13 mouse cellular contexts compared by ENCODE assay signal in the genomic region with DNA sequence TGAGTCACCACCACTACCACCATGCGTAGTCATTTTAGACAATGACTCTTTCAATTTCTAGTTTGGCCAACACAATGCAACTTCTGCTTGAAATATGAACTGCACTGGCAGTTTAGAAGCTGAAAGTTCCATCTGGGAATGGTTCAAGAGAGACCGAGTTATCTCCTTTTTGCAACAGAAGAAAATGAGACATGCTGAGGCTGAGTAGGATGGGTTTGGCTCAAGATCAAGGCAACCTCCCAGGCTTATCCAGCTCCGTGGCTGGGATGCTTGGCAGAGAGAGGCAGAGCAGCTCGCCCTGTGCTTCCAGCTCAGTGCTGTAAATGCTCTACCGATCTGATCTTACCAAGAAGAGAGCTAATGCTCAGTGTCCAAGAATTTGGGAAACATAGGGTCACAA. TPM values are rescaled to one million over a fixed set of nuclear protein-coding genes. Genes with fewer than 3 reads are reported as not detected.
DNase-seq lines count a peak whose midpoint lies in the region; ATAC-seq and TF ChIP-seq lines count a peak whose summit lies in the region.
"Had no signal": no experiment of that assay in that cellular context is flagged by ENCODE, and none has a peak within 500 bp of the region (broad histone marks: within the 10 kb centered on the region; RNA-seq: fewer than 3 reads in every experiment).

No protein-coding gene starts in this region.

- TF ChIP-seq POLR2A in lung, adult 2 months (IDR thresholded peaks at IDR 0.05; ENCODE audit: borderline replicate concordance, extremely low read depth, low read depth, low read length): no peak

- no peak for TF ChIP-seq CTCF in lung, embryonic 14.5 days (IDR thresholded peaks at IDR 0.05; ENCODE audit: low read depth)
- TF ChIP-seq CTCF in lung, adult 2 months (IDR thresholded peaks at IDR 0.05; ENCODE audit: insufficient read depth, low read length): no peak

- ATAC-seq in lung, embryonic 14.5 days (ENCODE audit: insufficient read depth): peak; percentile 63; the same call in 1 of the 2 replicates
- ATAC-seq: hindbrain, postnatal 0 days; liver, embryonic 12.5 days had no signal

- H3K4me3 ChIP-seq in lung, embryonic 14.5 days (ENCODE audit: low read depth, low read length): no peak overlapping the region
- no peak overlapping the region for H3K4me3 ChIP-seq in lung, adult 2 months (replicated peaks; ENCODE audit: extremely low read depth, low read depth, low read length)
- H3K4me3 ChIP-seq: heart, embryonic 13.5 days; liver, embryonic 12.5 days; megakaryocyte, embryonic 14.5 days had no signal

- no peak overlapping the region for H3K9ac ChIP-seq in lung, embryonic 14.5 days
- H3K9ac ChIP-seq: heart, embryonic 13.5 days; liver, embryonic 12.5 days had no signal

- no peaks in the 10 kb centered on the region; the same call in 1 of the 2 replicates for H3K4me1 ChIP-seq in lung, embryonic 14.5 days (ENCODE audit: insufficient read depth)
- no peaks in the 10 kb centered on the region; the same call in 1 of the 2 replicates for H3K4me1 ChIP-seq in lung, adult 2 months (ENCODE audit: control insufficient read depth, insufficient read depth, low read length)
- H3K4me1 ChIP-seq: liver, embryonic 12.5 days; megakaryocyte, embryonic 14.5 days had no signal

- WGBS in lung, embryonic 14.5 days: 45% methylated on average over 5 of the region's 5 CpGs
- 68% methylated on average over 5 of the region's 5 CpGs for WGBS in lung, adult 2 months

- no peak overlapping the region for H3K4me2 ChIP-seq in lung, embryonic 14.5 days
- H3K4me2 ChIP-seq: heart, embryonic 13.5 days; liver, embryonic 12.5 days had no signal

- H3K9me3 ChIP-seq in lung, embryonic 14.5 days (ENCODE audit: low read depth, low read length): no peaks in the 10 kb centered on the region
- H3K9me3 ChIP-seq: heart, embryonic 13.5 days; liver, embryonic 12.5 days had no signal

- H3K27me3 ChIP-seq in lung, embryonic 14.5 days (ENCODE audit: insufficient read depth, low read length): no peaks in the 10 kb centered on the region

- DNase-seq in lung, embryonic 14.5 days: peak; percentile 85
- no peak for DNase-seq in lung, adult 2 months
- DNase-seq in adrenal gland, postnatal 10 days: peak; percentile 61
- DNase-seq in frontal cortex, postnatal 25 days (ENCODE audit: low spot score in 2 of 2): peak; percentile 12 to 13
- peak; percentile 45 to 46 for DNase-seq in right cerebral cortex, adult 2 months (ENCODE audit: low spot score in 2 of 2)
- no peak for DNase-seq in kidney, adult 9 months
- DNase-seq in kidney, adult 18-20 months: no peak
- DNase-seq: kidney, postnatal 4 days; thymus, postnatal 14 days had no signal

- no peak overlapping the region for H3K27ac ChIP-seq in lung, embryonic 14.5 days (ENCODE audit: low read depth)
- H3K27ac ChIP-seq: heart, embryonic 13.5 days; hindbrain, postnatal 0 days; liver, embryonic 12.5 days had no signal

- H3K36me3 ChIP-seq in lung, embryonic 14.5 days (ENCODE audit: insufficient read depth): no peaks in the 10 kb centered on the region
- H3K36me3 ChIP-seq: heart, embryonic 13.5 days; liver, embryonic 12.5 days had no signal

RNA-seq across cellular contexts. Expression of a gene that starts 29.6 kb away (rescaled TPM):
- polyA plus RNA-seq in lung, embryonic 14.5 days (2014; fragmentation: Nextera tagmentation; extraction: Ambion mirVana): 0.76 and 0.83 TPM in 2 replicates
- 4.0 and 4.6 TPM in 2 replicates for polyA plus RNA-seq in lung, adult 2 months (2012; rRNA removed)
- total RNA-seq in adrenal gland, postnatal 10 days (2021): under 1 TPM; 0.42 to 0.66 TPM

RNA-seq across cellular contexts. Expression of a gene that starts 34.8 kb away (rescaled TPM):
- polyA plus RNA-seq in lung, embryonic 14.5 days (2014; fragmentation: Nextera tagmentation; extraction: Ambion mirVana): 10.2 and 10.7 TPM in 2 replicates
- polyA plus RNA-seq in lung, adult 2 months (2012; rRNA removed): 4.6 and 7.2 TPM in 2 replicates
- total RNA-seq in adrenal gland, postnatal 10 days (2021): 10 to 100 TPM in 1 of 2 experiments, 1 to 10 TPM in 1; 9.8 to 13.3 TPM

Comparison
In these comparisons a context has a peak if more than half of its experiments do, and no peak if none do; other contexts are left out.
1. DNase-seq: peak in lung, embryonic 14.5 days (single experiment), adrenal gland, postnatal 10 days (single experiment), frontal cortex, postnatal 25 days (2 of 2) and right cerebral cortex, adult 2 months (2 of 2); none in lung, adult 2 months (single experiment), kidney, adult 9 months (single experiment) and kidney, adult 18-20 months (single experiment).